Mouse (Mus musculus) heart, adult 10 weeks (tissue): Measurements from ENCODE around the gene Lsm14b. TPM values are rescaled to one million over a fixed set of nuclear protein-coding genes. Genes with fewer than 3 reads are reported as not detected.

Experiments
- polyA plus RNA-seq: library from polyadenylated mRNA; stranded (reverse); fragments of 350-450 nt; fragmentation: Illumina TruSeq; extraction: RNeasy Lipid Tissue Mini Kit (QIAGEN cat#74804); gene quantifications from one replicate; pipeline ENCODE4 v1.2.3, GENCODE M21; 2014; ENCODE audit warnings: low read depth, low replicate concordance

Lsm14b gene
- 53.8 TPM for polyA plus RNA-seq

GRCm38 (mm10) chr2:180024401-180025098, at the start of gene Lsm14b:
TSS of gene Lsm14b (plus strand) at chr2:180024987.

GRCm38 (mm10) chr2:179976628-179977343, 48.0 kb upstream of the Lsm14b start, which contains the start of gene Taf4:
TSS of gene Taf4 (minus strand) at chr2:179976646.

GRCm38 (mm10) chr2:180042256-180042857, 17.6 kb downstream of the Lsm14b start, which contains the start of the genes Psma7 and Ss18l1:
TSS of gene Psma7 (minus strand) at chr2:180042433.
TSS of gene Ss18l1 (plus strand) at chr2:180042509.

GRCm38 (mm10) chr2:180070481-180071453, 46.0 kb downstream of the Lsm14b start, which contains the start of gene Mtg2:
TSS of gene Mtg2 (plus strand) at chr2:180070588.

Other genes starting within 250 kb of the Lsm14b start
- 14.7 TPM for gene Taf4, start 48.3 kb upstream of the Lsm14b start, polyA plus RNA-seq
- 210 TPM for gene Psma7, start 17.4 kb downstream of the Lsm14b start, polyA plus RNA-seq
- gene Ss18l1, start 17.5 kb downstream of the Lsm14b start, polyA plus RNA-seq: 3.1 TPM
- gene Mtg2, start 45.6 kb downstream of the Lsm14b start, polyA plus RNA-seq: 43.1 TPM
- gene Hrh3, start 79.5 kb downstream of the Lsm14b start, polyA plus RNA-seq: not detected
- gene Osbpl2, start 94.3 kb downstream of the Lsm14b start, polyA plus RNA-seq: 43.3 TPM
- 94.5 TPM for gene Adrm1, start 146.5 kb downstream of the Lsm14b start, polyA plus RNA-seq
- gene Lama5, start 200.9 kb downstream of the Lsm14b start, polyA plus RNA-seq: 105 TPM
- gene Rps21, start 232.4 kb downstream of the Lsm14b start, polyA plus RNA-seq: 633 TPM
- 15.7 TPM for gene Cables2, start 248.5 kb downstream of the Lsm14b start, polyA plus RNA-seq